Mouse (Mus musculus) hindbrain, postnatal 0 days (tissue): ENCODE data around the gene Ddr1. TPM values are rescaled to one million over a fixed set of nuclear protein-coding genes. Genes with fewer than 3 reads are reported as not detected.

Experiments used
- ATAC-seq: fragments of 200-750 bp; cut with Nextera tagmentation; 2 replicates; pipeline ENCODE4 v1.8.0; 2017; ENCODE audit warnings: mild to moderate bottlenecking, moderate TSS enrichment, moderate library complexity
- DNase-seq: peaks from one replicate; pipeline ENCODE4 v3.0.0-alpha.2; 2015; ENCODE audit warnings: low spot score
- H3K27ac ChIP-seq: fragments of 300-500 bp; sonication (generic); 2 replicates; pipeline ENCODE4 v1.5.1; 2014; ENCODE audit warnings: mild to moderate bottlenecking
- H3K27me3 ChIP-seq: fragments of 300-500 bp; sonication (generic); 2 replicates; pipeline ENCODE4 v1.6.1; 2014; ENCODE audit warnings: low read length, mixed read lengths; ENCODE audit not compliant: insufficient read depth
- H3K36me3 ChIP-seq: fragments of 300-500 bp; sonication (generic); 2 replicates; pipeline ENCODE4 v1.6.1; 2014; ENCODE audit warnings: low read length, mixed read lengths; ENCODE audit not compliant: insufficient read depth
- H3K4me1 ChIP-seq: fragments of 300-500 bp; sonication (generic); 2 replicates; pipeline ENCODE4 v1.6.1; 2014; ENCODE audit warnings: antibody characterized with exemption, low read length, mixed read lengths; ENCODE audit not compliant: insufficient read depth
- H3K4me2 ChIP-seq: fragments of 300-500 bp; sonication (generic); 2 replicates; pipeline ENCODE4 v1.6.1; 2014; ENCODE audit warnings: low read depth, mild to moderate bottlenecking, low read length, moderate library complexity, mixed read lengths
- H3K4me3 ChIP-seq: fragments of 300-500 bp; sonication (generic); 2 replicates; pipeline ENCODE4 v1.5.1; 2014; ENCODE audit warnings: low read length
- H3K9ac ChIP-seq: fragments of 300-500 bp; sonication (generic); replicated peaks from 2 replicates; pipeline ENCODE4 v1.6.1; 2014; ENCODE audit warnings: mild to moderate bottlenecking, low read length, moderate library complexity, mixed read lengths
- H3K9me3 ChIP-seq: fragments of 300-500 bp; sonication (generic); 2 replicates; pipeline ENCODE4 v1.6.1; 2016; ENCODE audit warnings: low read length, mixed read lengths
- CTCF ChIP-seq: IDR thresholded peaks from 2 replicates; pipeline ENCODE4 v1.5.1; 2016; ENCODE audit warnings: antibody characterized with exemption, control low read depth, low read depth
- WGBS: fragments of 180-500 bp; shearing (Covaris S2); extraction: QIAGEN DNeasy Blood & Tissue Kit; methylation state at CpG from one replicate; pipeline ENCODE4 v1.1.7; 2014; 5-methylcytosine and 5-hydroxymethylcytosine counted together
- polyA plus RNA-seq: library from polyadenylated mRNA; unstranded; fragments of >200 nt; fragmentation: Nextera tagmentation; extraction: Ambion mirVana; gene quantifications from 2 replicates; pipeline ENCODE4 v1.2.1, GENCODE M21; 2015
- total RNA-seq: library from RNA; depleted of rRNA; stranded (reverse); fragments of >200 nt; gene quantifications from 2 replicates; pipeline ENCODE4 v1.2.3, GENCODE M21; 2014

Ddr1 gene
- total and polyA plus RNA-seq, 2 experiments from 2014 or later: 63.3 to 139 TPM

- Histone ChIP-seq H3K27me3 (no peaks in the 10 kb centered on the region), H3K9ac (no peak overlapping the region), H3K36me3 (no peaks in the 10 kb centered on the region), H3K4me3 (no peak overlapping the region), H3K9me3 (no peaks in the 10 kb centered on the region), H3K4me2 (no peak overlapping the region), H3K4me1 (no peaks in the 10 kb centered on the region), H3K27ac (no peak overlapping the region)
- DNase-seq (no peak), ATAC-seq (no peak)
- TF ChIP-seq CTCF: no peak
- 80% methylated on average over 9 of the region's 9 CpGs for WGBS
Observed at GRCm38 (mm10) chr17:35741589-35742226, 37.3 kb upstream of the Ddr1 start.

GRCm38 (mm10) chr17:35740276-35740880, 36.0 kb upstream of the Ddr1 start:
- H3K27ac ChIP-seq: no peak overlapping the region
- no peak for TF ChIP-seq CTCF
- 79% methylated on average over 5 of the region's 5 CpGs for WGBS
- no peaks in the 10 kb centered on the region for H3K4me1 ChIP-seq
- H3K4me2 ChIP-seq: no peak overlapping the region
- H3K4me3 ChIP-seq: no peak overlapping the region
- no peak for ATAC-seq
- no peaks in the 10 kb centered on the region for H3K27me3 ChIP-seq
- no peak overlapping the region for H3K9ac ChIP-seq
- H3K9me3 ChIP-seq: no peaks in the 10 kb centered on the region
- no peaks in the 10 kb centered on the region for H3K36me3 ChIP-seq
- DNase-seq: no peak

GRCm38 (mm10) chr17:35739675-35740074, 35.3 kb upstream of the Ddr1 start:
- 12% methylated on average over 6 of the region's 6 CpGs for WGBS
- DNase-seq (peak; percentile 93), ATAC-seq (peak; percentile 54; the same call in 1 of the 2 replicates)
- peak; percentile 95 for TF ChIP-seq CTCF
- no peaks in the 10 kb centered on the region for H3K9me3 ChIP-seq
- no peak overlapping the region for H3K4me2 ChIP-seq
- no peaks in the 10 kb centered on the region for H3K4me1 ChIP-seq
- H3K4me3 ChIP-seq: no peak overlapping the region
- H3K36me3 ChIP-seq: no peaks in the 10 kb centered on the region
- no peak overlapping the region for H3K27ac ChIP-seq
- H3K27me3 ChIP-seq: no peaks in the 10 kb centered on the region
- H3K9ac ChIP-seq: no peak overlapping the region

GRCm38 (mm10) chr17:35737743-35738142, 33.3 kb upstream of the Ddr1 start:
- peak; percentile 89 for TF ChIP-seq CTCF
- no peaks in the 10 kb centered on the region for H3K9me3 ChIP-seq
- DNase-seq (peak; percentile 89), ATAC-seq (peak; percentile 79)
- no peaks in the 10 kb centered on the region for H3K36me3 ChIP-seq
- H3K4me3 ChIP-seq: no peak overlapping the region
- H3K27me3 ChIP-seq: no peaks in the 10 kb centered on the region
- no peaks in the 10 kb centered on the region for H3K4me1 ChIP-seq
- H3K27ac ChIP-seq: peak overlapping the region; percentile 29; the same call in 1 of the 2 replicates
- H3K9ac ChIP-seq: no peak overlapping the region
- H3K4me2 ChIP-seq: no peak overlapping the region
- WGBS: 8% methylated on average over 12 of the region's 12 CpGs

GRCm38 (mm10) chr17:35736280-35736960, 32.0 kb upstream of the Ddr1 start:
- Histone ChIP-seq H3K27ac (peak overlapping the region; percentile 41; the same call in 1 of the 2 replicates), H3K4me1 (no peaks in the 10 kb centered on the region), H3K4me3 (no peak overlapping the region), H3K27me3 (no peaks in the 10 kb centered on the region), H3K4me2 (no peak overlapping the region), H3K9me3 (no peaks in the 10 kb centered on the region), H3K9ac (no peak overlapping the region), H3K36me3 (no peaks in the 10 kb centered on the region)
- WGBS: 38% methylated on average over 12 of the region's 12 CpGs
- peak; percentile 87 for TF ChIP-seq CTCF
- 0 out of 2 replicates have a peak, but pooled peaks have one; percentile 21 for ATAC-seq
- peak; percentile 78 for DNase-seq

GRCm38 (mm10) chr17:35734478-35734877, 30.1 kb upstream of the Ddr1 start:
- Histone ChIP-seq H3K4me1 (no peaks in the 10 kb centered on the region), H3K9me3 (no peaks in the 10 kb centered on the region), H3K4me2 (no peak overlapping the region), H3K27ac (no peak overlapping the region), H3K4me3 (no peak overlapping the region), H3K9ac (no peak overlapping the region), H3K36me3 (no peaks in the 10 kb centered on the region), H3K27me3 (no peaks in the 10 kb centered on the region)
- no peak for DNase-seq
- WGBS: 92% methylated on average over 2 of the region's 2 CpGs
- no peak for ATAC-seq
- TF ChIP-seq CTCF: no peak
